Mouse (Mus musculus) bone marrow macrophage, adult 2 months (primary cell): ENCODE measurements around the gene Trib3. TPM values are rescaled to one million over a fixed set of nuclear protein-coding genes. Genes with fewer than 3 reads are reported as not detected.

Source experiments
- H3K27ac ChIP-seq: 2 replicates; pipeline ENCODE4 v1.5.1; 2012; ENCODE audit warnings: low read depth, low read length; ENCODE audit not compliant: insufficient read depth
- H3K4me1 ChIP-seq: 2 replicates; pipeline ENCODE4 v1.6.1; 2012; ENCODE audit warnings: low read length; ENCODE audit not compliant: control insufficient read depth, insufficient read depth
- H3K4me3 ChIP-seq: 2 replicates; pipeline ENCODE4 v1.5.1; 2012; ENCODE audit warnings: mild to moderate bottlenecking, low read length, moderate library complexity; ENCODE audit not compliant: insufficient read depth
- CTCF ChIP-seq: IDR thresholded peaks from 2 replicates; pipeline ENCODE4 v1.5.1; 2012; ENCODE audit warnings: low read depth, mild to moderate bottlenecking, low read length, moderate library complexity
- POLR2A ChIP-seq: IDR thresholded peaks from 2 replicates; pipeline ENCODE4 v1.6.1; 2012; ENCODE audit warnings: mild to moderate bottlenecking, low read depth, low read length, borderline replicate concordance
- polyA plus RNA-seq: library from polyadenylated mRNA; stranded (reverse); fragments of >200 nt; gene quantifications from 2 replicates; pipeline ENCODE4 v1.2.4, GENCODE M21; 2012; ENCODE audit not compliant: missing spikeins, insufficient read depth, insufficient read length

The Trib3 gene
- 1.5 and 1.9 TPM in 2 replicates for polyA plus RNA-seq

DNA sequence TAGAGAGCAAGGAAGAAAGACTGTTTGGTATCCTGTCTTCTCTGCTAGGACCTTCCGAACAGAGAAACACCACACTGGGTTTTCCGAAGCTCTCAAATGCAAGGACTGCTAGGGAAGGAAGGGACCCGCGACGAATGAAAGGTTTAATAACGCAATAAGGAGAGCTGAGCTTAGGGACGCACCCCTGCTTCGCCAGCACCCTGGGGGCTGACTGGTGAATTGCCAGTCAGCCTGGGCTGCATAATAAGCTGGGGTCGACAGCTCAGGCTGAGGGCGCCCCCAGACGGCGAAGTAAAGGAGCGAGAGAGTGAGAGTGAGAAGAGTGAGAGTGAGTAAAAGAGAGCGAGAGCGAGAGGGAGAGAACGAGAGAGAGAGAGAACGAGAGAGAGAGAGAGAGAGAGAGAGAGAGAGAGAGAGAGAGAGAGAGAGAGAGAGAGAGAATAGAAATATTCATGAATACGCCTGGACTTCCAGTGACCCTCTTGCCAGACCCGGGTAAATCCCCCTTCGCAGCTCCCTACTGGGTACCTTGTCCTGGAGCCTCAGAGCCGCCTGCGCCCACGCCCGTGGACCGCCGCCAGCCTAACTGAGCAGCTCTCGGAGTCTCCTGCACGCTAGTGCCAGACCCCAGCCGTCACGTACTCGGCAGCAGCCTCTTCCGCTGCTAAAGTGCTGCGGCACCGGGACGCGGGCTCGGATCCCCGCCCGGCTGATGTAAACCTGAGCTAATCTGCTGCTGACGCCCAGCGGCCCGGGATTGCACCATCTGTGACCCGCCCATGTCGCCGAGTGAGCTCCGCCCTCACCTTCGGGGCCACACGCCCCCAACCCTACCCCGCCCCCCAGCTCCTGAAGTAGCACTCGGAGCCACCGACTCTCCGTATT lies at the start of gene Trib3:
Gene Trib3, minus strand, starts transcription at position 704 of the 885 bp plus-strand sequence.
- H3K27ac ChIP-seq: no peak within 1 kb of the TSS
- H3K4me1 ChIP-seq: peaks cover 19% of the 10 kb centered on the region
- H3K4me3 ChIP-seq: peak within 1 kb of the TSS; percentile 82
- TF ChIP-seq POLR2A: no peak
- no peak for TF ChIP-seq CTCF

DNA sequence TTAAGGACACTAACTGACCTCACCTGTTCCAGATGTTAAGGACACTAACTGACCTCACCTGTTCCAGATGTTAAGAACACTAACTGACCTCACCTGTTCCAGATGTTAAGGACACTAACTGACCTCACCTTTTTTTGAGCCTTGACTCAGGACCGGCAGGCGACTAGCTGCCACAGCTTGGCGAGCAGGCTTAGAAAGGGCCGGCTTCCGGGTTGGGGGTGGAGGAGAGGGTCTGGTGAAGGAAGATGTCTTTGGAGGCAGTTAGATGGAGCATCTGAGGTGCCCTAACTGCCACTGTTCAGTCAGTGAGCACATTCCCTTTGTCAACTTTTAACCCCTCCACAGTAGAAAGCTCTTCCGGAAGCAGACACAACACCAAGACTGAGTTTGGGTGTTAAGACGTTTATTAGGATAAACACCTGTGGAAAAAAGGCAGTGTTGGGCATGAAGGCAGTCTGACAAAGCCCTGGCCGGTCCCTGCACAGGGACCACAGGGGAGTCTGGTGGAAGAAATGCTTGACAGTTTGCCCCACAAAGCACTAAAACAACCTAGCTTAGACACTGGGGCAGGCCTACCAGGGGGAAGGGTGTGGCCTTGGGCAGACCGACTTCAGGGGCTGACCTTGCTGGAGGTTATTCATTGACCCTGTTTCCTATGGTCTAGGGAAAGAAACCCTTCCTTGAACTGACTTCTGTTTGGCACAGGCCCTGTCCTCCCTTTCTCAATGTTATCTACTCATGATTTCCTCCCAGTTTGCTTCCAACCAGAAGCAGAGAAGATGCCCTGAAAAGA lies 49.6 kb upstream of the Trib3 start:
- H3K4me1 ChIP-seq: 0 out of 2 replicates have a peak, but pooled peaks cover 2% of the 10 kb centered on the region
- TF ChIP-seq CTCF (no peak), POLR2A (no peak)
- no peak overlapping the region for H3K4me3 ChIP-seq

DNA sequence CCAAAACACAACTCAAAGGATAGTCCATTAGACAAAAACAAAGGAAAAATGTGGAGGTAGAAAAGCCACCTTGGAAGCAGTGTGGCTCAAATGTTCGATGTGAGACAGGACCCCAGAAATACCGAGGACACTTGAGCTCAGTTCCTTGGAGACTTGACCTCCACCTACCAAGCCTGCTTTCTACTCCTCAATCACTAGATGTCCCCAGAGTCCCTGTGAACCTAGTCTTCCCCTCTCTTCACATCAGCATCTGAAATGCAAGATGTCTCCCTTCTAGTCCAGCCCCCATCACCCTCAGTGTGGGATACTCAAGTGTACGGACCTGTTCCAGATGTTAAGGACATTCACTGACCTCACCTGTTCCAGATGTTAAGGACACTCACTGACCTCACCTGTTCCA lies 49.0 kb upstream of the Trib3 start:
- TF ChIP-seq POLR2A (no peak), CTCF (no peak)
- Histone ChIP-seq H3K4me3 (no peak overlapping the region), H3K27ac (no peak overlapping the region), H3K4me1 (0 out of 2 replicates have a peak, but pooled peaks cover 2% of the 10 kb centered on the region)

More for the DNA sequence above, 49.6 kb upstream of the Trib3 start:
- H3K27ac ChIP-seq: no peak overlapping the region

DNA sequence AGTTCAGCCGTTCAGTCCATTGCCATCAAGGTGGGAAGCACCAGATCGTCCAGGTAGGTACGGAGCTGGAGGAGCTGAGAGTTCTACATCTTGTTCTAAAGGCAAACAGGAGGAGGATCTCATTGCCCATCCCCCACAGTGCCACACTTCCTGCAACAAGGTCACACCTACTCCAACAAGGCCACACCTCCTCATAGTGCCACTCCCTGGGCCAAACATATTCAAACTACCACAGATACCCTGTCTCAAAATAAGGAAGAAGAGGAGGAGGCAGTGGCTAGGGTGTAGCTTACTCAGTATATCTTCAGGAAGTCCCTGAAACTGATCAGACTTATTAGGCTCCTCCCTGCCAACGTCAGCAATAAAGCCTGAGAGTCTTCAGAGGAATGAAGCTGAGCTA lies 40.4 kb upstream of the Trib3 start:
- Histone ChIP-seq H3K4me1 (no peaks in the 10 kb centered on the region), H3K4me3 (no peak overlapping the region), H3K27ac (no peak overlapping the region)
- TF ChIP-seq CTCF (no peak), POLR2A (no peak)

DNA sequence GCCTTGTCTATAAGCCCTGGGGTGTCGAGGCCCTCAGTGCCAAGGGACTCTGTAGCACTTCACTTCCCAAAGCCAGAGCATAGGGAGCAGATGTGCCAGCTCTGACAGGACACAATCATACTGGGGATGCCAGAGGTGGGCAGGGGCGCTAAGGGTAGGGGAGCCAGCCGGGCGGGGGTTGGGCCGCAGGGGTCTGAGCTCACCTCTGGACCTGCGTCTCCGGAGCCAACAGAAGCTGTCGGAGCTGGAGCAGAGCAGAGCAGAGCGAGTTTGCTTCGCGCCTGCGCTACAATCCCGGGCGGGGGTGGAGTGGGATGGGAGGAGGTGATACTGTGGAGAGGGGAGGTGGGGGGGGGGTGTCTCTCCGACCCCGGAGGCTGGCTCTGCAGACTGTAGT lies 32.5 kb upstream of the Trib3 start, which contains the start of gene Nrsn2:
Gene Nrsn2, minus strand, starts transcription at position 294 of the 397 bp plus-strand sequence.
- Histone ChIP-seq H3K4me1 (no peaks in the 10 kb centered on the region), H3K4me3 (no peak within 1 kb of the TSS), H3K27ac (no peak within 1 kb of the TSS)
- TF ChIP-seq POLR2A (no peak), CTCF (no peak)

DNA sequence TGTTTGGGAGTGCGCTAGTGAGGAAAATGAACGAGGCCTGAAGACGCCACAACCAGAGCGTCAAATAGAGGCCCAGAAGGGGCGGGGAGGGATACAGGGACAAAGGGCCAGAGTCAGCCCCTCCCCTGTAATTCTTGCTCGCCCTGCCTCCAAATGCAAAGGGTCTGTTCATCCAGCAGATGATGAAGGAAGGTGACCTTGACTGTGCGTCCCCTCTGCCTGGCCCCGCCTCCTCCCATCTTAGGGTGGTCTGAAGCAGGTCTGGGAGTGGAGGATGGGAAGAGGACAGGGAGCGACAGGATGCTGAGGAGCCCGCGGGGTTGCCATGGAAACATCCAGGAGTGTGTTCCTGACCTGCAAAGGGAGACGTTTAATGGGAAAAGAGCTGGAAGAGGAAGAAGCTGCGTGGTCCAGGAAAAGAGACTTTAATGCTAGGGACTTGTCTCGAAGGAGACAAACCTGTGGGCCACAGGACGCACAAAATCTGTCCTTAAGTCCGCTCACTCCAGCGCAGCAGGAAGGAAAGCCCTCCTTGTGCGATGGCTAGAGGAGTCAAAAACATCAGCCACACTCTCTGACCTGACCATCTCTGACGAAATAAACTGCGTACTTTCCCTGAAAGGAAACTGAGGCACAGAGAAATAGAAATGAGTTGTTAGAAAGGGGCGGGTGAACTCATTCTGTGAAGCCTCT lies 32.0 kb upstream of the Trib3 start:
- TF ChIP-seq POLR2A: no peak
- no peak for TF ChIP-seq CTCF
- H3K4me3 ChIP-seq: no peak overlapping the region
- H3K27ac ChIP-seq: no peak overlapping the region
- no peaks in the 10 kb centered on the region for H3K4me1 ChIP-seq

DNA sequence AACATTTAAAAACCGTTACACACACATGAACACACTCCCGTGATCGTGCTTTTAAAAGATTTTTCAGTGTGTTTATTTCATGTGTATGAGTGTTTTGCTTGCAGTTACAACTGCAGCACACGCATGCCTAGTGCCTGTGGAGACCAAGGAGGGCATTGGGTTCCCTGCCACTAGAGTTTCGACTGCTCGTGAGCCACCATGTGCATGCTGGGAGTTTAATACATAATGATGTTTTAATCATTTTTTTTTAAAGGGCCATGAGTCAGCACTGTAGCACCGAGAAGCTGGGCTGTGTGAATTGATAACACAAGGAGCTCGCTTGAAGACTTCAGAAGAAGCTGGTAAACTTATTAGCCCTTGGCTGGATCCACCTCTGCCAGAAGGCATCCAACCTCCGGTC lies 29.7 kb upstream of the Trib3 start:
- no peak overlapping the region for H3K27ac ChIP-seq
- TF ChIP-seq POLR2A (no peak), CTCF (no peak)
- H3K4me1 ChIP-seq: no peaks in the 10 kb centered on the region
- H3K4me3 ChIP-seq: no peak overlapping the region

DNA sequence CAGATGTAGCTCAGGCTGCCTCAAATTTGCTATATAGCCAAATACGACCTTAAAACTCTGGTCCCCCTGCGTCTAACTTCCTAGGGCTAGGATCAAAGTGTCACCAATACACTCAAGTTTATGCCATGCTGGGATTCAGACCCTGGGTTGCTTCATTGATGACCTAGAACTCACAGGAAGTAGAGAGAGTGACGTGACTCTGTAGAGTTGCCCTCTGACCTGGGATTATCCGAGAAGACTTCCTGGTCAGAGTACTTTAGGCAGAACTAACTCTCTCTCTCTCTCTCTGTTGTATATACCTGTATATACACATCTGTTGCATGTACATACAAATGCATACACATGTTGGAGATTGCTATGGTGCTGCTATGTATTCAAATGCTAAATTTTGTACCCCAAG lies 28.8 kb upstream of the Trib3 start:
- Histone ChIP-seq H3K4me3 (no peak overlapping the region), H3K27ac (no peak overlapping the region), H3K4me1 (no peaks in the 10 kb centered on the region)
- no peak for TF ChIP-seq CTCF
- TF ChIP-seq POLR2A: no peak

DNA sequence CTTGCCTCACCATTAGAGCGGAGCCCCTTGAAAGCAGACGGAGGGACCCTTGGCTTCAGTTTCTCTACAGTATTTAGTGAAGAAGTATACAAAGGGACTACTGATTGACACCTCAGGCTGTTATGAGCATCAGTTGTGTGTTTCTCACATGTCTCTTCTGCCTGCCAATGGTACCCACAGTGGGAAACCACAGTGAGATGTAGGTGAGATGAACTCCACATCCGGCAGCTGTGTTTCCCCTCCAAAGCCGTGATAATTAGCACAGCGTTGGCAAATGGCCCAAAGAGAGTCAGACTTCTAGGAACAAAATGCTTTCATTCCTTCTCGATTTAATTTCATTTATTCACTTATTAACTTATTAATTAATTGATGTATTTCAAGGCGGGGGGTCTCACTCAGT lies 28.3 kb upstream of the Trib3 start:
- no peaks in the 10 kb centered on the region for H3K4me1 ChIP-seq
- H3K27ac ChIP-seq: no peak overlapping the region
- no peak overlapping the region for H3K4me3 ChIP-seq
- no peak for TF ChIP-seq POLR2A
- TF ChIP-seq CTCF: no peak
